Mouse (Mus musculus) heart, postnatal 0 days (tissue): ENCODE results near the gene Glp1r. TPM values are rescaled to one million over a fixed set of nuclear protein-coding genes. Genes with fewer than 3 reads are reported as not detected.

Source experiments
- ATAC-seq: fragments of 200-750 bp; cut with Nextera tagmentation; 2 replicates; pipeline ENCODE4 v1.8.0; 2017; ENCODE audit warnings: low read depth, moderate number of reproducible peaks, moderate library complexity; ENCODE audit not compliant: insufficient read depth
- DNase-seq: peaks from one replicate; pipeline ENCODE4 v3.0.0-alpha.2; 2016; ENCODE audit warnings: low spot score
- H3K27ac ChIP-seq: fragments of 300-500 bp; sonication (generic); 2 replicates; pipeline ENCODE4 v1.5.1; 2014; ENCODE audit warnings: low read depth, mild to moderate bottlenecking
- H3K27me3 ChIP-seq: fragments of 300-500 bp; sonication (generic); 2 replicates; pipeline ENCODE4 v1.6.1; 2014; ENCODE audit warnings: low read length, mixed read lengths; ENCODE audit not compliant: control insufficient read depth, insufficient read depth
- H3K36me3 ChIP-seq: fragments of 300-500 bp; sonication (generic); replicated peaks from 2 replicates; pipeline ENCODE4 v1.6.1; 2014; ENCODE audit warnings: low read length, mixed read lengths; ENCODE audit not compliant: control insufficient read depth, insufficient read depth
- H3K4me1 ChIP-seq: fragments of 300-500 bp; sonication (generic); 2 replicates; pipeline ENCODE4 v1.6.1; 2014; ENCODE audit warnings: antibody characterized with exemption; ENCODE audit not compliant: control insufficient read depth, insufficient read depth
- H3K4me2 ChIP-seq: fragments of 300-500 bp; sonication (generic); 2 replicates; pipeline ENCODE4 v1.6.1; 2014; ENCODE audit warnings: low read depth, mild to moderate bottlenecking, low read length, moderate library complexity
- H3K4me3 ChIP-seq: fragments of 300-500 bp; sonication (generic); 2 replicates; pipeline ENCODE4 v1.5.1; 2014; ENCODE audit warnings: low read depth, low read length
- H3K9ac ChIP-seq: fragments of 300-500 bp; sonication (generic); replicated peaks from 2 replicates; pipeline ENCODE4 v1.6.1; 2014; ENCODE audit warnings: low read depth, low read length, mixed read lengths
- H3K9me3 ChIP-seq: fragments of 300-500 bp; sonication (generic); replicated peaks from 2 replicates; pipeline ENCODE4 v1.6.1; 2016; ENCODE audit warnings: low read length; ENCODE audit not compliant: control insufficient read depth
- CTCF ChIP-seq: IDR thresholded peaks from 2 replicates; pipeline ENCODE4 v1.5.1; 2016; ENCODE audit warnings: antibody characterized with exemption, control low read depth, low read depth
- EP300 ChIP-seq: IDR thresholded peaks from 2 replicates; pipeline ENCODE4 v1.6.1; 2016; ENCODE audit warnings: antibody characterized with exemption, low read depth
- WGBS: fragments of 180-500 bp; shearing (Covaris S2); extraction: QIAGEN DNeasy Blood & Tissue Kit; methylation state at CpG from one replicate; pipeline ENCODE4 v1.1.7; 2014; 5-methylcytosine and 5-hydroxymethylcytosine counted together
- microRNA-seq: library from miRNA; unstranded; fragments of <30 nt; microRNA quantifications from one replicate; pipeline ENCODE4, GENCODE M21; 2016
- polyA plus RNA-seq: library from polyadenylated mRNA; unstranded; fragments of >200 nt; fragmentation: Nextera tagmentation; extraction: Ambion mirVana; gene quantifications from 2 replicates; pipeline ENCODE4 v1.2.1, GENCODE M21; 2015
- total RNA-seq: library from RNA; depleted of rRNA; stranded (reverse); fragments of >200 nt; gene quantifications from 2 replicates; pipeline ENCODE4 v1.2.3, GENCODE M21; 2014; ENCODE audit warnings: low replicate concordance; rRNA removed

Glp1r gene
- total and polyA plus RNA-seq, 2 experiments from 2014 or later = 0.44 to 1.3 TPM

GRCm38 (mm10) chr17:30978556-30978955, 76.9 kb downstream of the Glp1r start:
- no peak overlapping the region for H3K4me2 ChIP-seq
- no peaks in the 10 kb centered on the region for H3K9me3 ChIP-seq
- no peaks in the 10 kb centered on the region for H3K27me3 ChIP-seq
- H3K27ac ChIP-seq = no peak overlapping the region
- H3K9ac ChIP-seq = no peak overlapping the region
- H3K36me3 ChIP-seq = no peaks in the 10 kb centered on the region
- no peak for ATAC-seq
- H3K4me3 ChIP-seq = no peak overlapping the region
- WGBS = 54% methylated on average over 10 of the region's 10 CpGs
- no peaks in the 10 kb centered on the region for H3K4me1 ChIP-seq
- no peak for DNase-seq
- TF ChIP-seq CTCF = no peak
- TF ChIP-seq EP300 = no peak

GRCm38 (mm10) chr17:30983521-30983920, 81.9 kb downstream of the Glp1r start:
- no peak overlapping the region for H3K27ac ChIP-seq
- DNase-seq = no peak
- no peak overlapping the region for H3K9ac ChIP-seq
- no peak overlapping the region for H3K4me3 ChIP-seq
- H3K27me3 ChIP-seq = 0 out of 2 replicates have a peak, but pooled peaks cover 8% of the 10 kb centered on the region
- H3K4me1 ChIP-seq = no peaks in the 10 kb centered on the region
- H3K36me3 ChIP-seq = no peaks in the 10 kb centered on the region
- WGBS = 64% methylated on average over 4 of the region's 4 CpGs
- no peak for ATAC-seq
- no peak for TF ChIP-seq CTCF
- no peak for TF ChIP-seq EP300
- H3K9me3 ChIP-seq = no peaks in the 10 kb centered on the region
- no peak overlapping the region for H3K4me2 ChIP-seq

- ATAC-seq (no peak), DNase-seq (peak; percentile 22)
- H3K9ac ChIP-seq = no peak overlapping the region
- H3K27ac ChIP-seq = no peak overlapping the region
- no peaks in the 10 kb centered on the region for H3K36me3 ChIP-seq
- 0 out of 2 replicates have a peak, but pooled peaks cover 9% of the 10 kb centered on the region for H3K27me3 ChIP-seq
- no peaks in the 10 kb centered on the region for H3K4me1 ChIP-seq
- no peak overlapping the region for H3K4me3 ChIP-seq
- H3K4me2 ChIP-seq = no peak overlapping the region
- H3K9me3 ChIP-seq = no peaks in the 10 kb centered on the region
- TF ChIP-seq CTCF (peak; percentile 60), EP300 (no peak)
- 43% methylated on average over 10 of the region's 10 CpGs for WGBS
Measured at GRCm38 (mm10) chr17:30990254-30990653, 88.6 kb downstream of the Glp1r start.

Small RNAs within 50 kb of the gene (microRNA-seq; reads per million reads assigned to microRNA genes)
- gene Gm24026 = not detected

Other genes starting within 250 kb of the Glp1r start
- gene Umodl1, start 52.8 kb downstream of the Glp1r start, total RNA-seq = not detected in 2 replicates
- not detected in 2 replicates for gene Umodl1, start 52.8 kb downstream of the Glp1r start, polyA plus RNA-seq
- gene Abcg1, start 155.9 kb downstream of the Glp1r start, total RNA-seq = 11.3 and 13.5 TPM in 2 replicates
- gene Abcg1, start 155.9 kb downstream of the Glp1r start, polyA plus RNA-seq = 9.6 and 10.1 TPM in 2 replicates
- gene Tff3, start 227.8 kb downstream of the Glp1r start, total RNA-seq = not detected in 2 replicates
- not detected in 2 replicates for gene Tff3, start 227.8 kb downstream of the Glp1r start, polyA plus RNA-seq
- gene Tff2, start 242.5 kb downstream of the Glp1r start, total RNA-seq = not detected in 2 replicates
- 2.9 TPM in 1 of 2 replicates, not detected in the other for gene Tff2, start 242.5 kb downstream of the Glp1r start, polyA plus RNA-seq